Mouse (Mus musculus): ENCODE measurements around the gene Asgr1. TPM values are rescaled to one million over a fixed set of nuclear protein-coding genes. Genes with fewer than 3 reads are reported as not detected.

Asgr1 gene
- total RNA-seq (2012; rRNA removed) (0.13 TPM in 1 of 2 replicates, not detected in the other), polyA plus RNA-seq (2012; ENCODE audit: insufficient read depth in 1 of 2, insufficient read length in 2 of 2, low read depth in 1 of 2, low replicate concordance in 2 of 2, missing spikeins in 1 of 2) (under 1 TPM in 1 of 2 experiments, not detected in 1; 0.31 TPM)

DNA sequence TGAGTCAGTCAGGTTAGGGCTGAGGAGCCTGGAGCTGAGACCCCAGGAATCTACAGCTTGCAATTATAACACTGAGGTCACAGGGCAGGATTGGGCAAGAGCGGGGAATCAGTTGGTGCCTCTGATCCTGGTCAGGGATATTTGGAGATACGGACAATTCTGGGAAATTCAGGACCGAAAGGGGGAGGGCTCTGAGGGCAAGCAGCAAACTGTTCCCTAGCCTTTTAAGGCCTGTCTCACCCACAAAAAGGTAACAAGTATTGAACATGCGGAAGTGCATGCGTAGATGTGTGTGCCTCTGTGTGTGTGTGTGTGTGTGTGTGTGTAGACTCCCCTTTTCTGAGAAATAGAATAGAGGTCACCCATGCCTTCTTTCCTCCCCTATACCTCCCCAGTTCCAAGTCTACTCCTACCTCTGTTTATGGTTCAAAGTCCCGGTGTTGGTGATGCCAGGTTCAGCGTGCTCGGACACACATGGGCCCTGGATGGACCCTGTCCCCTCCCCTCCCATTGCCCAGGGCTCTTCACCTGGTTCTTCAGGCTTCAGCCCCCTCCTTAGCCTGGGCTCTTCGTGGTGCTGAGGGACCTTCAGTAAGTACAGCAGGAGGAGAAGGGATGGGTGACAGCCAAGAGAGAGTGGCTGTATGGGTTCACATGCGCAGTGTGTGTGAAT, at the start of gene Asgr1:
TSS of gene Asgr1 (plus strand) at position 188 of the 673 bp plus-strand sequence.
- Histone ChIP-seq H3K9ac (ENCODE audit: control insufficient read depth, low read depth, low read length, poor library complexity, severe bottlenecking) (no peak within 1 kb of the TSS), H3K27me3 (ENCODE audit: control insufficient read depth in 1 of 2, insufficient read depth in 2 of 2, low read length in 2 of 2) (no peaks in the 10 kb centered on the region; a peak in 1 of 4 replicates), H3K4me3 (ENCODE audit: control insufficient read depth in 1 of 2, insufficient read depth in 1 of 2, low read depth in 2 of 2, low read length in 2 of 2) (no peak within 1 kb of the TSS), H3K27ac (ENCODE audit: control insufficient read depth, low read depth, low read length) (no peak within 1 kb of the TSS), H3K9me3 (replicated peaks; ENCODE audit: insufficient read depth, low read length) (no peaks in the 10 kb centered on the region), H3K79me2 (ENCODE audit: control insufficient read depth, insufficient read depth, low read length, poor library complexity) (no peaks in the 10 kb centered on the region), H3K4me1 (ENCODE audit: control insufficient read depth in 1 of 2, insufficient read depth in 2 of 2, low read length in 2 of 2) (no peaks in the 10 kb centered on the region), H3K36me3 (ENCODE audit: control insufficient read depth in 1 of 2, insufficient read depth in 2 of 2, low read length in 2 of 2) (no peaks in the 10 kb centered on the region)
- DNase-seq (ENCODE audit: low read depth, low spot score): no peak
- no peak for TF ChIP-seq BHLHE40 (IDR thresholded peaks at IDR 0.05; ENCODE audit: borderline replicate concordance, low read depth, low read length)
- no peak for TF ChIP-seq NRF1 (IDR thresholded peaks at IDR 0.05; ENCODE audit: insufficient read depth, low read depth, low read length, poor library complexity, severe bottlenecking)
- no peak for TF ChIP-seq KAT2A (conservative IDR thresholded peaks at IDR 0.05; ENCODE audit: low read depth, low read length)
- no peak for TF ChIP-seq ELF1 (IDR thresholded peaks at IDR 0.05; ENCODE audit: low read depth, low read length)
- TF ChIP-seq ETS1 (IDR thresholded peaks at IDR 0.05; ENCODE audit: low read depth, low read length): no peak
- no peak for TF ChIP-seq CTCF (IDR thresholded peaks at IDR 0.05 in 2 of 3, conservative IDR thresholded peaks at IDR 0.05 in 1 of 3; ENCODE audit: control insufficient read depth in 1 of 3, insufficient read depth in 1 of 3, low read depth in 2 of 3, low read length in 3 of 3, poor library complexity in 1 of 3, severe bottlenecking in 1 of 3)
- no peak for TF ChIP-seq GATA1 (IDR thresholded peaks at IDR 0.05; ENCODE audit: low read depth, low read length)
- no peak for TF ChIP-seq POLR2A (IDR thresholded peaks at IDR 0.05; ENCODE audit: control insufficient read depth in 1 of 2, insufficient read depth in 1 of 2, low read depth in 1 of 2, low read length in 2 of 2, poor library complexity in 1 of 2)

GRCm38 (mm10) chr11:70005521-70005920, 48.4 kb upstream of the Asgr1 start:
- no peaks in the 10 kb centered on the region for H3K9me3 ChIP-seq (replicated peaks; ENCODE audit: insufficient read depth, low read length)
- no peaks in the 10 kb centered on the region for H3K27me3 ChIP-seq (ENCODE audit: control insufficient read depth in 1 of 2, insufficient read depth in 2 of 2, low read length in 2 of 2)
- H3K27ac ChIP-seq (ENCODE audit: control insufficient read depth, low read depth, low read length): no peak overlapping the region
- H3K9ac ChIP-seq (ENCODE audit: control insufficient read depth, low read depth, low read length, poor library complexity, severe bottlenecking): no peak overlapping the region
- H3K79me2 ChIP-seq (ENCODE audit: control insufficient read depth, insufficient read depth, low read length, poor library complexity): peaks cover 34% of the 10 kb centered on the region
- peaks cover 8 to 11% of the 10 kb centered on the region in 2 experiments; a peak in 3 of 4 replicates for H3K4me1 ChIP-seq (ENCODE audit: control insufficient read depth in 1 of 2, insufficient read depth in 2 of 2, low read length in 2 of 2)
- no peak overlapping the region for H3K4me3 ChIP-seq (ENCODE audit: control insufficient read depth in 1 of 2, insufficient read depth in 1 of 2, low read depth in 2 of 2, low read length in 2 of 2)
- peak; percentile 34 for DNase-seq (ENCODE audit: low read depth, low spot score)
- H3K36me3 ChIP-seq (ENCODE audit: control insufficient read depth in 1 of 2, insufficient read depth in 2 of 2, low read length in 2 of 2): peaks cover 4 to 10% of the 10 kb centered on the region in 2 experiments
- TF ChIP-seq RCOR1 (IDR thresholded peaks at IDR 0.05; ENCODE audit: low read depth, low read length) (no peak), CTCF (IDR thresholded peaks at IDR 0.05 in 2 of 3, conservative IDR thresholded peaks at IDR 0.05 in 1 of 3; ENCODE audit: control insufficient read depth in 1 of 3, insufficient read depth in 1 of 3, low read depth in 2 of 3, low read length in 3 of 3, poor library complexity in 1 of 3, severe bottlenecking in 1 of 3) (peak in 2 of 3 experiments; percentile 48 to 65; a peak in 4 of 6 replicates), POLR2AphosphoS5 (IDR thresholded peaks at IDR 0.05; ENCODE audit: borderline replicate concordance, low read depth, low read length) (no peak), RAD21 (IDR thresholded peaks at IDR 0.05; ENCODE audit: low read depth, low read length) (peak; percentile 23), NELFE (IDR thresholded peaks at IDR 0.05; ENCODE audit: low read depth, low read length) (no peak), MYC (IDR thresholded peaks at IDR 0.05; ENCODE audit: low read depth, low read length) (no peak), SMC3 (IDR thresholded peaks at IDR 0.05; ENCODE audit: low read depth, low read length) (peak; percentile 53), ZC3H11A (IDR thresholded peaks at IDR 0.05; ENCODE audit: low read depth, low read length) (0 out of 2 replicates have a peak, but pooled peaks have one; percentile 4), NRF1 (IDR thresholded peaks at IDR 0.05; ENCODE audit: insufficient read depth, low read depth, low read length, poor library complexity, severe bottlenecking) (no peak), JUND (IDR thresholded peaks at IDR 0.05; ENCODE audit: low read depth, low read length) (no peak), GATA1 (IDR thresholded peaks at IDR 0.05; ENCODE audit: low read depth, low read length) (no peak), ZNF384 (IDR thresholded peaks at IDR 0.05; ENCODE audit: low read depth, low read length) (no peak)
